Mouse (Mus musculus): ENCODE measurements around the gene Smim12.

GRCm38 (mm10) chr4:127198609-127199008 lies 45.0 kb upstream of the Smim12 start:
- TF ChIP-seq POLR2A (IDR thresholded peaks at IDR 0.05; ENCODE audit: low read depth, low read length) (no peak), CTCF (IDR thresholded peaks at IDR 0.05; ENCODE audit: extremely low read depth, insufficient read depth, insufficient read length, insufficient replicate concordance) (no peak)

All from spleen, adult 2 months (tissue).